Mouse (Mus musculus): Measurements from ENCODE around the gene Skap1. TPM values are rescaled to one million over a fixed set of nuclear protein-coding genes. Genes with fewer than 3 reads are reported as not detected.

Skap1 gene
- polyA plus RNA-seq, 1 experiment from 2014 or later: 6.5 TPM

- Histone ChIP-seq H3K27ac (replicated peaks) (peak overlapping the region; percentile 82), H3K9ac (no peak overlapping the region), H3K36me3 (peaks cover 14% of the 10 kb centered on the region), H3K4me1 (replicated peaks) (peaks cover 69% of the 10 kb centered on the region), H3K4me3 (no peak overlapping the region), H3K9me3 (no peaks in the 10 kb centered on the region), H3K4me2 (peak overlapping the region; percentile 35), H3K27me3 (no peaks in the 10 kb centered on the region)
- WGBS: 24% methylated on average over 13 of the region's 13 CpGs
- peak; percentile 33; the same call in 1 of the 2 replicates for ATAC-seq (ENCODE audit: low FRiP score, low read depth)
These were observed 300.3 kb downstream of the Skap1 start for GRCm38 (mm10) chr11:96764511-96765350.

- WGBS: 81% methylated on average over 7 of the region's 7 CpGs
- peaks cover 69% of the 10 kb centered on the region for H3K4me1 ChIP-seq (replicated peaks)
- ATAC-seq (ENCODE audit: low FRiP score, low read depth): no peak
- H3K4me3 ChIP-seq: no peak overlapping the region
- H3K36me3 ChIP-seq: peaks cover 22% of the 10 kb centered on the region
- H3K27me3 ChIP-seq: no peaks in the 10 kb centered on the region
- H3K9ac ChIP-seq: no peak overlapping the region
- H3K9me3 ChIP-seq: no peaks in the 10 kb centered on the region
- no peak overlapping the region for H3K4me2 ChIP-seq
- peak overlapping the region; percentile 82 for H3K27ac ChIP-seq (replicated peaks)
These were observed 301.3 kb downstream of the Skap1 start for GRCm38 (mm10) chr11:96765645-96766044.

- Histone ChIP-seq H3K9ac (no peak overlapping the region), H3K9me3 (no peaks in the 10 kb centered on the region), H3K36me3 (peaks cover 29% of the 10 kb centered on the region), H3K4me1 (replicated peaks) (peaks cover 69% of the 10 kb centered on the region), H3K4me3 (no peak overlapping the region), H3K27ac (replicated peaks) (peak overlapping the region; percentile 82), H3K27me3 (no peaks in the 10 kb centered on the region), H3K4me2 (peak overlapping the region; percentile 11; the same call in 1 of the 2 replicates)
- ATAC-seq (ENCODE audit: low FRiP score, low read depth): no peak
- WGBS: 60% methylated on average over 12 of the region's 12 CpGs
These were observed 302.2 kb downstream of the Skap1 start for GRCm38 (mm10) chr11:96766555-96766954.

GRCm38 (mm10) chr11:96767096-96767495, 302.7 kb downstream of the Skap1 start:
- Histone ChIP-seq H3K4me1 (replicated peaks) (peaks cover 66% of the 10 kb centered on the region), H3K4me3 (no peak overlapping the region), H3K27ac (replicated peaks) (peak overlapping the region; percentile 82), H3K9me3 (no peaks in the 10 kb centered on the region), H3K4me2 (peak overlapping the region; percentile 11; the same call in 1 of the 2 replicates), H3K36me3 (peaks cover 35% of the 10 kb centered on the region), H3K9ac (no peak overlapping the region), H3K27me3 (no peaks in the 10 kb centered on the region)
- 14% methylated on average over 7 of the region's 7 CpGs for WGBS
- peak; percentile 76 for ATAC-seq (ENCODE audit: low FRiP score, low read depth)

DNA sequence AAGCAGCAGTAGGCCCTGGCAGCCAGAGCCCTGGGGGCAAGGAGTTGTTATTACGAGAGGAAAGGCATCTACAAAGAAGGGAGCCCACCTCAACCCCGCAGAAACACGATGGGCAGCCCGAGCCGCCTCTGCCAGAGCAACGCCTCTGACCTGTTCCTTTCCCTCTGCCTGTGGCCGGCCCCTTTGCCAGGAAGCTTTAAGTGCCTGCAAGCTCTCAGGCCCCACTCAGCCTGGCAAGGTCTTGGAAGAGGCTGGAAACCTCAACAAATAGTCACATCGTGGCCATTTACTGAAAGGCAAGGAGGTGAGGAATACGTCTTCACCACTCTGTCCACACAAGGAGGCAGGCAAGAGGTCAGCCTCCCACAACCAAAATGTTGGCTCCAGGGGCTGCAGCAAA, 303.8 kb downstream of the Skap1 start:
- H3K4me2 ChIP-seq: no peak overlapping the region
- ATAC-seq (ENCODE audit: low FRiP score, low read depth): no peak
- peaks cover 44% of the 10 kb centered on the region for H3K36me3 ChIP-seq

GRCm38 (mm10) chr11:96771274-96771975, 307.0 kb downstream of the Skap1 start:
- 95% methylated on average over 9 of the region's 9 CpGs for WGBS
- Histone ChIP-seq H3K9ac (no peak overlapping the region), H3K4me2 (no peak overlapping the region), H3K27me3 (no peaks in the 10 kb centered on the region), H3K9me3 (no peaks in the 10 kb centered on the region), H3K27ac (replicated peaks) (no peak overlapping the region), H3K4me3 (no peak overlapping the region), H3K36me3 (peaks cover 44% of the 10 kb centered on the region), H3K4me1 (replicated peaks) (peaks cover 50% of the 10 kb centered on the region)
- no peak for ATAC-seq (ENCODE audit: low FRiP score, low read depth)

More for the DNA sequence above, 303.8 kb downstream of the Skap1 start:
- H3K4me3 ChIP-seq: no peak overlapping the region
- WGBS: 64% methylated on average over 9 of the region's 9 CpGs
- H3K9me3 ChIP-seq: no peaks in the 10 kb centered on the region
- H3K9ac ChIP-seq: no peak overlapping the region
- H3K27ac ChIP-seq (replicated peaks): peak overlapping the region; percentile 82
- H3K4me1 ChIP-seq (replicated peaks): peaks cover 56% of the 10 kb centered on the region
- H3K27me3 ChIP-seq: no peaks in the 10 kb centered on the region

- no peak overlapping the region for H3K9ac ChIP-seq
- no peak overlapping the region for H3K4me2 ChIP-seq
- 92% methylated on average over 9 of the region's 9 CpGs for WGBS
- H3K36me3 ChIP-seq: peaks cover 44% of the 10 kb centered on the region
- no peak overlapping the region for H3K4me3 ChIP-seq
- H3K9me3 ChIP-seq: no peaks in the 10 kb centered on the region
- no peak overlapping the region for H3K27ac ChIP-seq (replicated peaks)
- peaks cover 46% of the 10 kb centered on the region for H3K4me1 ChIP-seq (replicated peaks)
- no peak for ATAC-seq (ENCODE audit: low FRiP score, low read depth)
- no peaks in the 10 kb centered on the region for H3K27me3 ChIP-seq
These were observed 308.0 kb downstream of the Skap1 start for GRCm38 (mm10) chr11:96772413-96772812.

GRCm38 (mm10) chr11:96774536-96774935, 310.1 kb downstream of the Skap1 start:
- 76% methylated on average over 3 of the region's 3 CpGs for WGBS
- H3K9ac ChIP-seq: no peak overlapping the region

GRCm38 (mm10) chr11:96775063-96775462, 310.7 kb downstream of the Skap1 start:
- H3K27me3 ChIP-seq: no peaks in the 10 kb centered on the region
- peak overlapping the region; percentile 84 for H3K27ac ChIP-seq (replicated peaks)
- H3K36me3 ChIP-seq: peaks cover 27% of the 10 kb centered on the region
- H3K4me2 ChIP-seq: peak overlapping the region; percentile 77
- H3K4me1 ChIP-seq (replicated peaks): peaks cover 34% of the 10 kb centered on the region
- H3K9ac ChIP-seq: 0 out of 2 replicates have a peak overlapping the region, but pooled peaks have one; percentile 70
- no peaks in the 10 kb centered on the region for H3K9me3 ChIP-seq
- H3K4me3 ChIP-seq: peak overlapping the region; percentile 73
- ATAC-seq (ENCODE audit: low FRiP score, low read depth): 0 out of 2 replicates have a peak, but pooled peaks have one; percentile 4
- 70% methylated on average over 8 of the region's 8 CpGs for WGBS

More at GRCm38 (mm10) chr11:96774536-96774935, 310.1 kb downstream of the Skap1 start:
- Histone ChIP-seq H3K27me3 (no peaks in the 10 kb centered on the region), H3K4me1 (replicated peaks) (peaks cover 34% of the 10 kb centered on the region), H3K4me3 (peak overlapping the region; percentile 73), H3K9me3 (no peaks in the 10 kb centered on the region), H3K36me3 (peaks cover 30% of the 10 kb centered on the region), H3K27ac (replicated peaks) (peak overlapping the region; percentile 84), H3K4me2 (peak overlapping the region; percentile 77)
- no peak for ATAC-seq (ENCODE audit: low FRiP score, low read depth)

DNA sequence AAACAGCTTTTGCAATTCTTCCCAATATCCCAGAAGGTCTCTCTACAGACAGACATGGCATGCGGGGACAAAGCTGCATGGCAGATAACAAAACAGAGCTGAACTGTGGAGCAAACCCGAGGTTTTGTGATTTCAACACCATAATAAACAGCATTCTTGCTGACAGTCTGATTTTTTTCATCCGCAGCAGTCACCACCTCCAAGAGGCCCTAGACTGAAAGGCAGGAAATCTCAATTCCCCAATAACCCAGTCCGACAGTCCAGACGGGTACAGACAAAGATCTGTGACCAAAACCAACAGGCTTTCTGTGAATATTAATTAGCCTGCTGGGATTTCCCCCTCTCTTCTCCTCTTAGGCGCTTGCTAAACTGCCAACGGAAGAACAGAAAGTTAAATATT, 311.3 kb downstream of the Skap1 start:
- Histone ChIP-seq H3K36me3 (peaks cover 21% of the 10 kb centered on the region), H3K4me1 (replicated peaks) (peaks cover 34% of the 10 kb centered on the region), H3K4me2 (peak overlapping the region; percentile 77), H3K27ac (replicated peaks) (peak overlapping the region; percentile 84), H3K9me3 (no peaks in the 10 kb centered on the region), H3K27me3 (no peaks in the 10 kb centered on the region), H3K4me3 (peak overlapping the region; percentile 73), H3K9ac (peak overlapping the region; percentile 70; the same call in 1 of the 2 replicates)
- ATAC-seq (ENCODE audit: low FRiP score, low read depth): no peak
- WGBS: 61% methylated on average over 7 of the region's 7 CpGs

DNA sequence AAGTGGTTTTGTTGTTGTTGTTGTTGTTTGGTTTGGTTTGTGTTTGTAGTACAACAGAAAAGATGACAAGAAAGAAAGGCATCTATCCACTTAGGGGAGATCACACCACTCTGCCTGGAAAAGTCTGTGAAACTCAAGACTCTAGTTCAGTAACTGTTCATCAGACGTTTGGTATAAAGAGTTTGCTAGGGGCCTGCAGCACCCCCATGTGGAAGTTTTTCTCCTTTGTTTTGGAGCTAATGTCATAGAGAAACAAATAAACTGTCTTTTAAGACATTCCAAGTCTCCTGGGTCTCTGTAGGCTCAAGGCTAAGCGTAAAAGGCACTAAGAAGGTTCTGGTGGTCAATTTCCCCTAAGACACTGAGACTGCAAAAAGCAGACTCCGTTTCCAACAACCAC, 311.7 kb downstream of the Skap1 start:
- Histone ChIP-seq H3K27ac (replicated peaks) (peak overlapping the region; percentile 84), H3K9ac (peak overlapping the region; percentile 70), H3K9me3 (no peaks in the 10 kb centered on the region), H3K4me1 (replicated peaks) (peaks cover 34% of the 10 kb centered on the region), H3K36me3 (peaks cover 17% of the 10 kb centered on the region), H3K4me2 (peak overlapping the region; percentile 77), H3K27me3 (no peaks in the 10 kb centered on the region), H3K4me3 (peak overlapping the region; percentile 73)
- ATAC-seq (ENCODE audit: low FRiP score, low read depth): no peak
- 38% methylated on average over 3 of the region's 3 CpGs for WGBS

Measured in hindbrain, embryonic 15.5 days (tissue).